Mouse (Mus musculus): Measurements from ENCODE around the gene Lbp. TPM values are rescaled to one million over a fixed set of nuclear protein-coding genes. Genes with fewer than 3 reads are reported as not detected.

The Lbp gene
- polyA plus RNA-seq, 1 experiment from 2014 or later, result 2.8 TPM

DNA sequence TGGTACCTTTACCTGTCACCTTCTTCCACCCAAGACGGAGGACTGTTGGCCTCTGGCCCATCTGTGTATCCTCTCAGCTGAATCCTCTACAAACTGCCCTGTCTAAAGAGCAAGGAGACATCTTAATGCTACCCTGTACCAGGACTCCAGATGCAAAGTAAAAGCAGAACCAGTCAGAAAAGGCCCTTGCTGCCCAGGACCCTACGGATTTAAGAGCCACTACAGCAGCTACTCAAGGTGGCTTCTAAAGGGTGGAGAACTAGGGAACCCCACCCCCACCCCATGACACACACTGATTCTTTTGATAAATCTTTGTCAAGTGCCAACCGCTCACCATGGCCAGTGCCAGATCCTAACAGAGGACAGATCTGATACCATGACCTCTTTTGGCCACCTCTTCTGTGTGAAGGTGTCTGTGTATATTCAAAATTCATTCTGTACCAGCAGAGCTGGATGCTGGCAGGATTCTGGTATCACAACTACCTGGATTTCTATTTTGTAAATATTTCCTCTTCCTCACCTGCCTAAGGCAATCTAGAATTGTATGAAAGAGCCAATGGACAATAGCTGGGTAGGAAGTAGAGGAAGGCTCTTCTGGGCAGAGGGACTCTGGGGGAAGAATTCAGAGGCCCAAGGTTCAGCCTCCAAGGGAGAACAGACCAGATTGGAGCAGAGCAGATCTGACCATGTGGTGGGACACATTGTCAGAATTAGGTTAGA, 46.7 kb downstream of the Lbp start:
- 80% methylated on average over 3 of the region's 3 CpGs for WGBS

DNA sequence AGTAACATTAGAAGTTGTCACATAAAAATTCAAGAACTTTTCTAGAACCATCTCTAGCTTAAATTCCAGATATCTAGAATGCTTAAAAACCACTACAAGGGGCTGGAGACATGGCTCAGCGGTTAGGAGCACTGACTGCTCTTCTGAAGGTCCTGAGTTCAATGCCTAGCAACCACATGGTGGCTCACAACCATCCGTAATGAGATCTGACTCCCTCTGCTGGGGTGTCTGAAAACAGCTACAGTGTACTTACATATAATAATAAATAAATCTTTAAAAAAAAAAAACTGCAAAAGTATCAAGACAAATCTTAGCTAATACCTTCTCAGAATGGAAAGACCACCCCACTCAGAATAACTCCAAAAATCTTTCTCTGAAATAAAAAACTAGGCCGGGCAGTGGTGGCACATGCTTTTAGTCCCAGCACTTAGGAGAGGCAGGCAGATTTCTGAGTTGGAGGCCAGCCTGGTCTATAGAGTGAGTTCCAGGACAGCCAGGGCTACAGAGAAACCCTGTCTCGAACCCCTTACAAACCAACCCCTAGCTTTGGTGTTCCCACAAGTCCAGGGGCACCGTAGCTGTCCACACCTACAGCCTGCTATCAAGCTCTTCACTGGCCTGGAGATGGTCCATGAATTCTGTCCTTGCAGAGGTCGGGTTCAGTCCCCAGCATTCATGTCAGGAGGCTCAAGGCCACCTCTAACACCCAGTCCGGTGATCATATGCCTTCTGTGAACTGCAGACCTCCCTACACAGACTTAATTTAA, 48.2 kb downstream of the Lbp start:
- no peaks in the 10 kb centered on the region for H3K27me3 ChIP-seq
- H3K9ac ChIP-seq, result no peak overlapping the region
- H3K27ac ChIP-seq, result no peak overlapping the region
- H3K4me1 ChIP-seq (replicated peaks), result peaks cover 11% of the 10 kb centered on the region
- H3K36me3 ChIP-seq, result peaks cover 78% of the 10 kb centered on the region
- H3K4me2 ChIP-seq, result no peak overlapping the region
- 79% methylated on average over 7 of the region's 7 CpGs for WGBS
- no peaks in the 10 kb centered on the region for H3K9me3 ChIP-seq
- ATAC-seq (ENCODE audit: low FRiP score), result no peak
- H3K4me3 ChIP-seq, result no peak overlapping the region

More for the DNA sequence above, 46.7 kb downstream of the Lbp start:
- no peak overlapping the region for H3K27ac ChIP-seq
- no peaks in the 10 kb centered on the region for H3K4me1 ChIP-seq (replicated peaks)
- no peak overlapping the region for H3K9ac ChIP-seq
- H3K36me3 ChIP-seq, result peaks cover 62% of the 10 kb centered on the region
- H3K4me2 ChIP-seq, result no peak overlapping the region
- no peaks in the 10 kb centered on the region for H3K9me3 ChIP-seq
- no peaks in the 10 kb centered on the region for H3K27me3 ChIP-seq
- no peak for ATAC-seq (ENCODE audit: low FRiP score)
- H3K4me3 ChIP-seq, result no peak overlapping the region

DNA sequence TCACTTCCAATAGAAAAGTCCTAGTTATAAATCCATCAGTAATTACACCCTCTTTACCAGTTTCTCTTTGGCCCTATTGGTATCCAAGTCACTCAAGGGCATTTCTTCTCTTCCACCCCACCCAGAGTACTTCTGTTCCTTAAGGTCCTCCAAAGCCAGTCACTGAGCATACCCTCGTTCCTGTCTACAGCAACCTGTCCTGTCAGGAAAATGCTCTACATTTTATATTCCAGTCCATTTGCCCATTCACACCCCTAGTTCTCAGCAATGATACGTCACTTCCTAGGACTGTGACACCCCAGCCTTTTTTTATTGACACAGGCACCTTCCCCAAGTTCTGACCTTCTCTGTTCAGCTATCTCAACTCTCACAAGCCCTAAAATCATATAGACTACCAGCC, 48.9 kb downstream of the Lbp start:
- H3K27me3 ChIP-seq, result no peaks in the 10 kb centered on the region
- peaks cover 18% of the 10 kb centered on the region for H3K4me1 ChIP-seq (replicated peaks)
- no peak for ATAC-seq (ENCODE audit: low FRiP score)
- H3K4me2 ChIP-seq, result no peak overlapping the region
- H3K36me3 ChIP-seq, result peaks cover 85% of the 10 kb centered on the region
- no peak overlapping the region for H3K27ac ChIP-seq
- 94% methylated on average over 2 of the region's 2 CpGs for WGBS
- H3K4me3 ChIP-seq, result no peak overlapping the region
- H3K9me3 ChIP-seq, result no peaks in the 10 kb centered on the region
- no peak overlapping the region for H3K9ac ChIP-seq

DNA sequence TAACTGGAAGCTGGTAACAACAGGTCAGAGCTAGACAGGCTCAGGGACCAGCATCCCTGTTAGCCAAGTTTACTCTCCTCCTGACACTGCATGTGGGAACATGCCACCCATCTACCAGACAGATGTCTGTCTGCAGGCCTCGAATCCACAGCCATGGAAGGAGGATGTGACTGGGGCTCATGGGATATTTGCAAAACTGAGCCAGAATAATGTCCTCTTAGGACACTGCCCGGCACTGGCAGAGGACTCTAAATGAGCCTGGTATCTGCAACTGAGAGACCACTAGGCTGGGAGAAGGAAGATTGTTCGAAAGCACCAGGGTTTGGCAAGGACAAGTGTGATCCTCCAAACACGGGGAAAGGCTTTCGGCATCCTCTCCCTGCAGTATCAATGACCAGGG, 49.8 kb downstream of the Lbp start:
- peaks cover 24% of the 10 kb centered on the region for H3K4me1 ChIP-seq (replicated peaks)
- no peak overlapping the region for H3K27ac ChIP-seq
- ATAC-seq (ENCODE audit: low FRiP score), result no peak
- 95% methylated on average over 5 of the region's 5 CpGs for WGBS
- H3K4me2 ChIP-seq, result no peak overlapping the region
- no peaks in the 10 kb centered on the region for H3K27me3 ChIP-seq
- no peaks in the 10 kb centered on the region for H3K9me3 ChIP-seq
- H3K4me3 ChIP-seq, result no peak overlapping the region
- no peak overlapping the region for H3K9ac ChIP-seq
- peaks cover 86% of the 10 kb centered on the region for H3K36me3 ChIP-seq

- peaks cover 27% of the 10 kb centered on the region for H3K4me1 ChIP-seq (replicated peaks)
- 71% methylated on average over 12 of the region's 12 CpGs for WGBS
- H3K27ac ChIP-seq, result no peak overlapping the region; the same call in 1 of the 2 replicates
- H3K4me2 ChIP-seq, result peak overlapping the region; percentile 90
- peaks cover 53% of the 10 kb centered on the region for H3K36me3 ChIP-seq
- ATAC-seq (ENCODE audit: low FRiP score), result no peak
- H3K27me3 ChIP-seq, result no peaks in the 10 kb centered on the region
- H3K9ac ChIP-seq, result peak overlapping the region; percentile 94
- peak overlapping the region; percentile 92 for H3K4me3 ChIP-seq
- H3K9me3 ChIP-seq, result no peaks in the 10 kb centered on the region
Measured at GRCm38 (mm10) chr2:158359757-158360620, 53.7 kb downstream of the Lbp start.

DNA sequence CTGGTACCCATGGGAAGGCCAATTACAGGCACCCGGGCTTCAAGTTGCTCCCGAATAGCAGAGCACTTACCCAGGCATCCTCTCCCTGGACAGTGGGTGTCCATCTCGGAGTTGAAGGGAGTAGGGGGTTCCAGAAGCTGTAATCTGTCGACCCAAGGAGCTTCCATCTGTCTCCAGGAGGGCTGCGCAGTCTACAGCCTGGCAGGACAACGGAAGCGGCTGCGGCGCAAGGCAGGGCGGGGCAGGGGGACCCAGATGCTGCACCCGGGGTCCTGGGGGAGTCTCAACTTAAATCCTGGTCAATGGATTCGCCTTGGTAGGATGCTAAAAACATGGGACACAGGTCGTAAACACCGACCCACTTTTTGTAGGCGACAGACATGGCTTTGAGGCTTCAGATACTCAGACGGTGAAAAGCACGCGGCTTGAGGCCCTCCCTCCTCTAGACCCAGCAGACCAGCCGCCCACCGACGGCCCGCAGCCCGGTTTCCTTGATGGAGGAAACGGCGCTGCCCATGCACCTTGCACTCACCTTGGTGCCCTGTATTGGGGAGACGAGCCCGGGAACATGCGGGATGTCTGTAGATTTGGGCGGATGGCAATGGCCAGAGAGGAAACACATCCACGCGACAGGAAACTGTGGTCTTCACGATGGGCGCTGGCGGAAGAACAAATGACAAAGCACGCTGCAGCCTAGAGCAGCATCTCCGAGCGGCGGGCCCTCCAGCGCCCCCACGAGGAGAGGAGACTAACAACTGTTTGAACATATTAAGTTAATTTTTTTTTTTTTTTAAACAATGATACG, 54.8 kb downstream of the Lbp start:
- Histone ChIP-seq H3K4me3 (peak overlapping the region; percentile 92), H3K27ac (peak overlapping the region; percentile 85), H3K4me2 (peak overlapping the region; percentile 90), H3K4me1 (replicated peaks) (peaks cover 27% of the 10 kb centered on the region), H3K9me3 (no peaks in the 10 kb centered on the region), H3K9ac (peak overlapping the region; percentile 94), H3K36me3 (peaks cover 42% of the 10 kb centered on the region), H3K27me3 (no peaks in the 10 kb centered on the region)
- peak; percentile 91 for ATAC-seq (ENCODE audit: low FRiP score)
- under 1% methylated on average over 41 of the region's 41 CpGs for WGBS

- 39% methylated on average over 8 of the region's 8 CpGs for WGBS
- H3K4me1 ChIP-seq (replicated peaks), result peaks cover 27% of the 10 kb centered on the region
- ATAC-seq (ENCODE audit: low FRiP score), result peak; percentile 60; the same call in 1 of the 2 replicates
Measured at GRCm38 (mm10) chr2:158361678-158362320, 55.5 kb downstream of the Lbp start.

GRCm38 (mm10) chr2:158364175-158364574, 57.9 kb downstream of the Lbp start:
- H3K4me3 ChIP-seq, result no peak overlapping the region
- H3K4me2 ChIP-seq, result no peak overlapping the region
- no peaks in the 10 kb centered on the region for H3K27me3 ChIP-seq
- peaks cover 11% of the 10 kb centered on the region for H3K36me3 ChIP-seq
- no peak overlapping the region for H3K27ac ChIP-seq
- WGBS, result 86% methylated on average over 4 of the region's 4 CpGs
- no peak for ATAC-seq (ENCODE audit: low FRiP score)
- H3K9ac ChIP-seq, result no peak overlapping the region
- peaks cover 19% of the 10 kb centered on the region for H3K4me1 ChIP-seq (replicated peaks)
- H3K9me3 ChIP-seq, result no peaks in the 10 kb centered on the region

More at GRCm38 (mm10) chr2:158361678-158362320, 55.5 kb downstream of the Lbp start:
- H3K27ac ChIP-seq, result peak overlapping the region; percentile 85
- H3K4me3 ChIP-seq, result peak overlapping the region; percentile 92
- no peak overlapping the region for H3K9ac ChIP-seq
- H3K27me3 ChIP-seq, result no peaks in the 10 kb centered on the region
- no peaks in the 10 kb centered on the region for H3K9me3 ChIP-seq
- peaks cover 35% of the 10 kb centered on the region for H3K36me3 ChIP-seq
- H3K4me2 ChIP-seq, result peak overlapping the region; percentile 90; the same call in 1 of the 2 replicates

DNA sequence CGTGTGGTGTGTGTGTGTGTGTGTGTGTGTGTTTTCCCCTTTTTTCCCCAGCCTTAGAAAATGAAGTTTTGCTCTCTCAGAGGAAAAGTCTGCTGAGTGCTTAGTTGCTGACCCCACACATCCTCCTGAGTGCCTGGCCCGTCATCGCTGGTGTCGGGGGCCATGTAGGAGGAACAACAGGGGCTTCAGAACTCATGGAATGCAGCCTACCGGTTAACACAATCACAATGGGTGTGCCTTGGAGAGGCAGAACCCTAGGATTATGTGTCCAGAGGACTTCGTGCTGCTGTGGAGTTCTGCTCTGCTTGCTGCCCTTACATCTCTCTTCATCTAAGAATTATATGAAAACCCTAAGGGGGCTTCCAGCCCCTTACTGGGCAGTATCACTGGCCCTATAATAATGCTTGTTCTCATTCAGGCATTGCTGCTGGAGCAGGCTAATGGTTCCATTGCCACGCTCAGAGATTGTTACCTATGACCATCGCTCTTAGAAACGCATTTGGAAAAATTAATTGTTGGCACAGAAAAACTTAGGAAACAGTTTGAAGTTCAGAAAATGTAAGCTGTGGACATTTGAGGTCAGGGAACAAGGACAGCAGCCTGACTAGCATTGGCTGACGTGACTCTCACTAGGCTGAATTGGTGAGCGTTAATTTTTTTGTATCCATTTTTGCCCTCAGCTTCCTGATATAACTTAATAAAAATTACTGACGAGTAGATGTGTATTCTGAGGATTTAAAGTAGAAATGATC, 59.0 kb downstream of the Lbp start:
- Histone ChIP-seq H3K4me3 (no peak overlapping the region), H3K27me3 (no peaks in the 10 kb centered on the region), H3K4me2 (no peak overlapping the region), H3K36me3 (0 out of 2 replicates have a peak, but pooled peaks cover under 1% of the 10 kb centered on the region), H3K9ac (no peak overlapping the region), H3K9me3 (no peaks in the 10 kb centered on the region), H3K27ac (no peak overlapping the region), H3K4me1 (replicated peaks) (peaks cover 8% of the 10 kb centered on the region)
- no peak for ATAC-seq (ENCODE audit: low FRiP score)
- 76% methylated on average over 12 of the region's 12 CpGs for WGBS

DNA sequence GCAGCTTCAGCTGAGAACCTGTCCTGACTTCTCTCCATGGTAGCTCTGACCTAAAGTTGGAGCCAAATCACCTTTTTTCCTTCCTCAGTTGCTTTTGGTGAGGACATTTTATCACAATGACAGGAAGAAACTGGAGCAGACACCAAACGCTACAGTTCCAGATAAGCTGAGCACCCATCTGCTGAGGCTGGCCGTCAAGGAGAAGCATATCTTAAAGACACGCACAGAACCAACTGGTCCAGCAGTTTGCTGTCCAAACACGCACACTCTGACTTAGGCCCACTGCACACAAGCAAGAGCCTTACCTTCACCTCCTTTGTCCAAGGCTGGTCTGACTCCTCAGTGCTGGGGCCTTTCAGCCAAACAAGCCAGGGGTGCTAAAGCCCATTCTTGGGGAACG, 61.4 kb downstream of the Lbp start:
- H3K4me3 ChIP-seq, result no peak overlapping the region
- no peaks in the 10 kb centered on the region for H3K9me3 ChIP-seq
- H3K4me2 ChIP-seq, result no peak overlapping the region
- no peak overlapping the region for H3K27ac ChIP-seq
- WGBS, result 92% methylated on average over 5 of the region's 5 CpGs
- H3K9ac ChIP-seq, result no peak overlapping the region
- ATAC-seq (ENCODE audit: low FRiP score), result no peak
- no peaks in the 10 kb centered on the region for H3K27me3 ChIP-seq
- H3K4me1 ChIP-seq (replicated peaks), result no peaks in the 10 kb centered on the region
- no peaks in the 10 kb centered on the region for H3K36me3 ChIP-seq
